Mouse (Mus musculus) bone marrow, adult 2 months (tissue): ENCODE measurements around the gene Hist1h2bl. TPM values are rescaled to one million over a fixed set of nuclear protein-coding genes. Genes with fewer than 3 reads are reported as not detected.
"Not testable (repeated sequence)": the region's sequence is repeated elsewhere in the genome, so short reads cannot be mapped to it uniquely, and the experiment has no call there.

Experiments used
- H3K27ac ChIP-seq: fragments of 200-500 bp; 2 replicates; pipeline ENCODE4 v1.5.1; 2012; ENCODE audit warnings: low read depth, mild to moderate bottlenecking, control low read depth, inconsistent platforms, low read length; ENCODE audit not compliant: control insufficient read depth, poor library complexity, insufficient read depth
- H3K4me1 ChIP-seq: fragments of 200-500 bp; 2 replicates; pipeline ENCODE4 v1.6.1; 2011; ENCODE audit warnings: low read length; ENCODE audit not compliant: control insufficient read depth, insufficient read depth
- H3K4me3 ChIP-seq: fragments of 200-500 bp; replicated peaks from 2 replicates; pipeline ENCODE3; 2011; ENCODE audit warnings: mild to moderate bottlenecking, low read depth, low read length, control low read depth; ENCODE audit not compliant: control insufficient read depth
- CTCF ChIP-seq: fragments of 200-500 bp; IDR thresholded peaks from 2 replicates; pipeline ENCODE4 v1.5.1; 2011; ENCODE audit warnings: low read length, control low read depth; ENCODE audit not compliant: control insufficient read depth, insufficient read depth
- POLR2A ChIP-seq: fragments of 200-500 bp; IDR thresholded peaks from 2 replicates; pipeline ENCODE4 v1.6.1; 2011; ENCODE audit warnings: low read depth, mild to moderate bottlenecking, control low read depth, low read length, borderline replicate concordance; ENCODE audit not compliant: control insufficient read depth
- WGBS: fragments of 180-500 bp; shearing (Covaris S2); methylation state at CpG from one replicate; pipeline ENCODE4 v1.1.7; 2018; 5-methylcytosine and 5-hydroxymethylcytosine counted together
- polyA plus RNA-seq: library from polyadenylated mRNA; stranded (reverse); fragments of >200 nt; gene quantifications from 2 replicates; pipeline ENCODE4 v1.2.4, GENCODE M21; 2011; ENCODE audit warnings: low replicate concordance; ENCODE audit not compliant: missing spikeins, insufficient read depth, insufficient read length

The Hist1h2bl gene
- polyA plus RNA-seq, 1 experiment, result 65.7 TPM

- Histone ChIP-seq H3K4me3 (no peak overlapping the region), H3K4me1 (no peaks in the 10 kb centered on the region; the same call in 1 of the 2 replicates), H3K27ac (no peak overlapping the region)
- TF ChIP-seq CTCF, result no peak
- no peak for TF ChIP-seq POLR2A
- 75% methylated on average over 11 of the region's 11 CpGs for WGBS
These were observed 12.1 kb upstream of the Hist1h2bl start for GRCm38 (mm10) chr13:21727948-21728572.

GRCm38 (mm10) chr13:21722993-21723836 lies 7.3 kb upstream of the Hist1h2bl start:
- Histone ChIP-seq H3K27ac (no peak overlapping the region), H3K4me3 (no peak overlapping the region), H3K4me1 (no peaks in the 10 kb centered on the region; the same call in 1 of the 2 replicates)
- 47% methylated on average over 5 of the region's 5 CpGs for WGBS
- TF ChIP-seq POLR2A (no peak), CTCF (no peak)

GRCm38 (mm10) chr13:21722373-21722925 lies 6.5 kb upstream of the Hist1h2bl start:
- Histone ChIP-seq H3K27ac (peak overlapping the region; percentile 91), H3K4me3 (no peak overlapping the region), H3K4me1 (no peaks in the 10 kb centered on the region; the same call in 1 of the 2 replicates)
- TF ChIP-seq POLR2A (no peak), CTCF (no peak)
- WGBS, result 5% methylated on average over 11 of the region's 11 CpGs

- Histone ChIP-seq H3K4me3 (peak within 1 kb of the TSS; percentile 82), H3K27ac (peak within 1 kb of the TSS; percentile 97)
- peak; percentile 96 for TF ChIP-seq POLR2A
- H3K4me1 ChIP-seq, result not testable (repeated sequence)
- WGBS, result under 1% methylated on average over 37 of the region's 37 CpGs
These were observed 5.9 kb upstream of the Hist1h2bl start, which contains the start of gene Hist1h2bm for GRCm38 (mm10) chr13:21721757-21722372. Hist1h2bm (plus strand) TSS chr13:21722044.

GRCm38 (mm10) chr13:21721107-21721756 lies 5.3 kb upstream of the Hist1h2bl start:
- not testable (repeated sequence) for H3K4me1 ChIP-seq
- H3K4me3 ChIP-seq, result peak overlapping the region; percentile 82
- TF ChIP-seq POLR2A, result peak; percentile 56; the same call in 1 of the 2 replicates
- H3K27ac ChIP-seq, result peak overlapping the region; percentile 97
- WGBS, result 2% methylated on average over 26 of the region's 44 CpGs

GRCm38 (mm10) chr13:21718381-21719080 lies 2.6 kb upstream of the Hist1h2bl start:
- peak overlapping the region; percentile 22; the same call in 1 of the 2 replicates for H3K27ac ChIP-seq
- H3K4me1 ChIP-seq, result no peaks in the 10 kb centered on the region; the same call in 1 of the 2 replicates
- WGBS, result 59% methylated on average over 4 of the region's 4 CpGs
- peak overlapping the region; percentile 43 for H3K4me3 ChIP-seq
- TF ChIP-seq POLR2A (no peak), CTCF (no peak)
